Mouse (Mus musculus): Measurements from ENCODE around the gene Trim46.

The Trim46 gene

DNA sequence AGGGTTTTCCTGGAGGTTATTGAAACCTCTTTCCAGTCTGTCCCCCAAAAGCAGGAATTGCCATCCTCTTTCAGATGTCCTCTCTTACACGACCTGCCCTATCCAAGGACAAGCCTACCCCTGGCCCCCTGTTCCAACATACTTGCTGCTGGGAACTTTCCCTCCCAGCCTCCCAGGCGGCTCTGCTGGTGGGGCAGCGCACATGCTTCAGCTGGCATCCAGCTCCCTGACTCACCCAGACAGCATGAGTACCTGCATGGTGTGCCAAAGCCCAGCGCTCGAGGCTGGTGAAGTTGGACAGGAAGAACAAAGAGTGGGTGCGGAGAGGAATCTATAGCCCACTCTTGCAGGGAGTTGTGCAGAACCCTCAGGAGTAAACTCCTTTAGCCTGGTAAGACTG is 24.8 kb upstream of the Trim46 start:
- DNase-seq = peak; percentile 65 to 73

DNA sequence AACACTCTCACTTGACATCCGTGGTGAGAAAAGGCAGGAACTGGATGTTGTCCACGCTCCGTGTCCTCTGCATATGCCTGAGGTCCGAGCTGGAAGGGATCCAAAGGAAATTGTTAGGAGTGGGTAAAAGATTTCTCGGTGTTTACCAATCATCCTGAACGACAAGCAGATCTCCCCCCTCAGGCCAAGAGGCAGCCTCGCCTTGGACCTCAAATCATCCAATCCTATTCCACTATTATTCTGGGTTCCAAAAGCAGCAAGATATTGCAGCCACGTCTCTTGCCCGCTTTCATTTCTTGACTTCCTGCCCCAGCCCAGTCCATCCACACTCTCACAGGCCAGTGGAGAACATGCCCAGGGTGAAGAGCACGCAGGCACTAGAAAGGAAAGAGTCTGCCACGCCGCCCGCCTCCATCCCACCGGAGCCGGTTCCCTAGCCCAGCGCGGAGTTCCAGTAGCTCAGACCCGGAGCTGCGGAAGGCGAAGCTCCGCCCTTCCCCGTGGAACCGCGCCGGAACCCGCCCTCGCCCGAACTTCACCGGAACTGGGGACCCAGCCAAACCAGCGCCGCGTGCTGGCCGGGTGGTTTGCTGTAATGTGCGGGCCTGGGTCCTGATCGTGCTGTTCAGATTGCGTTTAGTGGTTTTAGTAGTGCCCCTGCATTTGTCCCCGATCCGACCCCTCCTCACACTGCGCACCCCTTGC is 24.1 kb upstream of the Trim46 start, which contains the start of gene Slc50a1:
Gene Slc50a1 (minus strand): TSS at position 520 of the 705 bp plus-strand sequence.
- DNase-seq = peak; percentile 87 to 89

DNA sequence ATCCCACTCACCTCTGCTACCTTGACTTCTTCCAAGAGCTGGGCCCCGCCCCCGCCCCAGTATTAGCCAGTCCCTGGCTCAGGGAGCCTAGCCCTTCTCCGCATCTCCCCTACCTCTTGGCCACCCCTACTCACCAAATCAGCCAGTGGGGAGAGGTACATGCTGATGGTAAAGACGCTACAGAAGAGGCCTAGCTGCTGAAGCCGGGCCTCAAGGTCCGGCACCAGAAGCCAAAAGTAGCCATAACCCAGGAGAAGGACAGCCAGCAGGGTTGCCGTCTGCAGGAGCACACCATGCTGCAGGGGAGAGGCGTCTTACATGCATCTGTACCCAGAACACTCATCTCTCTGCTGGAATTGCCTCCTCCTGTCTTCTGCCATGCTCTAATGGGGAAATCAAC is 22.8 kb upstream of the Trim46 start:
- DNase-seq = no peak

DNA sequence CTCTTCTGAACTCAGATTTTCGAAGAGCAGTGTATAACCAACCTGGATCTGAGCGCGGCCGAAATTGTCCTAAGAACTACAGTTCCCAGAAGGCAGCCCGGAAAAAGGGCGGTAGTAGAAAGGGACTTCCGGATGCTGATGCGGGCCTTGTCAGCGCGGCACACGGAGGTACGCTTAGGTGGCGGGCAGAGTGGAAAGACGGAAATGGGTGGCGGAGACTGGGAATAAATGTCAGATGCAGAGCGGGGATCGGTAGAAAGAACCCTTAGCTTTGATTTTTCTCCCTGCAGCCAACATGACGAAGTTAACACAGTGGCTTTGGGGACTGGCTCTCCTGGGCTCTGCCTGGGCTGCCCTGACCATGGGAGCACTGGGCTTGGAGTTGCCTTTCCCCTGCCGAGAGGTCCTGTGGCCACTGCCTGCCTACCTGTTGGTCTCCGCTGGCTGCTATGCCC is 20.4 kb upstream of the Trim46 start:
- DNase-seq = peak; percentile 85 to 86

DNA sequence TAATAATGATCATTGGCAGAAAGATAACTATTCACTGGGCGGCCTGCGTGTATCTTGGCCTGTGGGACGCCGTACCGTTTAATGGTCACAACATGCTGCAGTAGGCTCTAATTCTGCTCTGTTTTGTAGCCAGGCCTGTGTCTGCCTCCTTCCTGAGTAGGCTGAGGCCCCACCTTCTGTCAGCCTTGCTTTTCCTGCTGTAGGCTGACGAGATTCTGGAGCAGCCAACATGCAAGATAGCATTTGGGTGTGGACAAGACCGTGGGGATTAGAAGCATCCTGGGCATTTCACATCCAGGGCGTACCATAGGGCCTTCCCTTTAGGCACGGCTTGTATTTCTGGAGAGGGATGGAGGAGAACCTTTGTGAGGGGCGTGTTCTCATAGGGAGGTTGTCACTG is 16.3 kb upstream of the Trim46 start:
- peak; percentile 44 to 61 for DNase-seq

DNA sequence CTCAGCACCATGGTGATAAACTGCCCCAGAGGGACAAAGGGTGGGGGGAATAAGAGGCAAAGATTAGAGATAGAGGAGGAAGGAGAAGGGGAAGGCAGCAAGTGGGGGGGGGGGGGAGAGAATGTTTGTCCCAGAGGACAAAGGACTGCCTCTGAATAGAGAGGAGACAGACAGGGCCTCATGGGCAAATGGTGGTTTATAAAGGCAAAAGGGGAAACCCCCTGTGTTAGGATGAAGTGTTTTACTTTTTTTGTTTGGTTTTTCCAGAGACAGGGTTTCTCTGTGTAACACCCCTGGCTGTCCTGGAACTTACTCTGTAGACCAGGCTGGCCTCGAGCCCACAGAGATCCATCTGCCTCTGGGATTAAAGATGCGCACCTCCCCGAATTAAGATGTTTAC is 14.1 kb upstream of the Trim46 start:
- no peak for DNase-seq

DNA sequence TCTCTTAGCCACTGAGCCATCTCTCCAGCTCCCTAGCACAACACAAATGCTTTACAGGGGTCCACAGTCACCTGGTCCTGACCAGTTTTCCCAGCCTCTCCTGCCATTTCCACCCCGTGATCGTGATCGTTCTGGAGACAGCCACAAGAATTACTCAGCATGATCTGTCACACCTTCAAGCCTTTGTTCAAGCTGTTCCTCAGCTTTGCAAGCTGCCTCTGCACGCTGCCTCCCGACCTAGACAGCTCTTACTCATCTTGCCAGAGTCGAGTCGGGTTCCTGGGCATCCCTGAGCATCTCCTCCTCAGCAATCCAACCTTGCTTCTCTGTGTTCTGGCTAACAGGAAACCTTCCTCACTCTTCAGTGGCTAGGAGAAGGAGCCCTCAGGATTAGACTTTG is 13.0 kb upstream of the Trim46 start, which contains the start of gene Dpm3:
Gene Dpm3 (plus strand): TSS at position 283 of the 400 bp plus-strand sequence.
- no peak for DNase-seq

DNA sequence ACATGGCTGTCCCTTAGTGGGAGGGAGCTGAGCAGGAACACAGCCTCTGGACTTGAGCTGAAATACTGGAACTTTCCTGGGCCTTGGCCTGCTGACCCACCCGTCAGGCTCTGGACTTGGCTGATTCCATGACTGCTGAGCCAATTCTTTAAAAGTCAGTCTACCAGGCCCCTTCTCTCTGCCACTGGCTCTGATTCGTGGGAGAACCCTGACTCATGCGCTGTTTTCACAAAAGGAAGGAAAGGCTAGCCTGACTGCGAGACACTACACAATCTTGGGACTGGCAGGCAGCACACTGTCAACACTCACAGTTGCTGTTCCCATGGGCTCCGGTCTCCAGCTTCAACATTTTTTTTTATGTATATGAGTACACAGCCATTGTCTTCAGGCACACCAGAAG is 10.1 kb upstream of the Trim46 start:
- no peak for DNase-seq

DNA sequence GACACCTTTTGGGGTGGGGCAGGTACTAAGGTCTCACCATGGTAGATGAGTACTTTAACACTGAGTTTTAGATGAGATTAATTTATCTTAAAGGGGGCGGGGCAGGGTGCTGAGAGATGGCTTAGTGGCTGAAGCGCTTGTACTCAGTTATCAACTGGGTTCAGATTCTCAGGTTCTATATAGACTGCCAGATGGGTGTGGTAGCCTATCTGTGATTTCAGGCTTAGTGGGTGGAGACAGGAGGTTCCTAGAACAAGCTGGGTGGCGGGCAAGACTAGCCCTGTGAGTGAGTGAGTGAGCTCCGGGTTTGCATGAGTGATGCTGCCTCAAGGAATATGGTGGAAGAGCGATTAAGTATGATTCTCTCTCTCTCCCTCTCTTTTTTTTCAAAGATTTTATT is 8.9 kb upstream of the Trim46 start:
- no peak for DNase-seq

DNA sequence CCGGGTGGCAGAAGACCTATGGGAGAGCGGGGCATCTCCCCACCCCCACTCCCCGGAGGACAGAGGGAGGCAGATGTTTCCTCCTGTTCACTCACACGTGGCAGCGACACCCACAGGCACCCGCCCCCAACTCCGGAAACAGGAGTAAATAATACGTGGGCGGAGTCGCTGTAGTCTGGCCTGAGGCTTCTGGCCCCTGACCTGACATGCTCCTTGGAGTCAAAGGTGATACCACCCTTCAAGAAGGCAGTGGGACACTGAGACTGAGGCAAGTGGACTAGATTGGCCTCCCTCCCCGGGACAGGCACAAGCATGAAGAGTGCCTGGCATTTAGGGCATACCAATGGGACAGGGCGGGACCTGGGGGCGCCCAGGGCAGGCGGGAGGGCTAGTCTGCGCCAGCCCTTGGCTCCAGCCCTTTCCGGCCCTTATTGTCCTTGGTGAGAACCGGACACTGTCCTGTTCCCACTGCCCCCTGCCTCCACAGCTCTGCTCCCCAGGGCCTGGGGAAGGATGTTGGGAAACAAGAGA is 5.3 kb upstream of the Trim46 start:
- peak; percentile 84 to 89 for DNase-seq

DNA sequence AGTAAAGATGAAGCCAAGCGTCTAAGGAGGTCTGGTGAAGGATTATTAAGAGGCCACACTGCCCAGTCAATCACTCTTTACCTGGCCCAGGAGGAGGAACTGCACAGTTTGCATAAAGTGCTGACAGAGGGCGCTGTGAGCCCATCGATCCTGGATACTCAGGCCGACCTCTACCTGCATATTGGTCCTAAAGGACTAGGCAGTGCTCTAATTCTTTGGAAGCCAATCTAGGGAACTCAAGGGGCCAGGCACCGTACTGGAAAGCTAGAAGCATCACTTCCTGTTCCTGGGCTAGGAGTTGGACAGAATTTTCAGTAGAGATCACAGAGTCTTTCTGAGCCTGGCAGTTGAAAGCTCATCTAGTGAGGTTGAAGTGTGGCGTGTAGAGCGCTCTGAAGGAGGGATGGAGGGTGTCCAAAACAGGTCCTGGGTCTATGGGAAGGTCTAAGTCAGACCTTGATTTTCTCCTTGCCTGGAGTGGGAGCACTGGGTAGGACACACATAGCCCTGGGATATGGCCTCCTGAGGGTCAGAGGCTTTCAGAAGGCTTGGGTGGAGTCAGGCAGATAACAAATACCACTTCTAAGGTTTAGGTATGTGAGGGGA is 4.4 kb upstream of the Trim46 start:
- DNase-seq = peak; percentile 85 to 87

DNA sequence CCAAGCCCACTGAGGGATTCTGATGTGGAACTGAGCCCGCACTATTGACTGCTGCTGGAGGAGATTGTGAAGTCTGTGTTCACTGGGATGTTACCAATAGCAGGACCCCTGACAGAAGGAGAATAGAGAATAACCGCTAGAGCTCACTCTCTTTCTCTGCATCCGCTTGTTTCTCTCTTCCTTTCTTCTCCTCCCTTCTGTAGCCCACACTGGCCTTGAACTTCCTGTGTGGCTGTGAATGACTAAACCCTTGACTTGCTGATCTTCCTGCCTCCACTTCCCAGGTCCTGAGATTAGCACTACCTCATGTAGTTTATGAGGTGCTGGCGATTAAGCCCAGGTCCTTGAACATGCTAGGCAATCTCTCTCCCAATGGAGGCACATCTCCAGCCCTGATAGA is 1.4 kb upstream of the Trim46 start:
- no peak for DNase-seq

DNA sequence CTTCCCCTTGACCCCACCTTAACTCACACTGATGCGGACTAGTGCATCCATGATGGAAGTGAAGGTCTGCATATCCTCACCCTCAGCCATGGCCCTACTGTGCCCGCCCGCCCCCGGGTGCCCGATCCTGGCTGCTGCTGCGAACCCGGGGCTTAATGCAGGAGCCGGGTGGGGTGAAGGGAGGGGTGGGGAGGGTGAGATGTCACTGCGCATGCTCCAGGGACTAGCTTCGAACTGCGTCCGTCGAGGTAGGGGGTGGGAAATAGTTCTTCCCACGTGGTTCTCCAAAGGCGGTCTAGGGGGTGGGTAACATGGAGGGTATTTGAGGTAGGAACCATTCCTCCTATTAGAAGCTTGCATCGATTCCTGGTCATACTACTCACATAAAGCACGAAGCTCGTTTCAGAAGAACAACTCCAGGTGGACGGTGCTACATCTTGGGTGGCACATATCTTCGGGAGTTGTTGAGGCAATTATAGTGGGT is 379 bp downstream of the Trim46 start, which contains the start of gene Krtcap2:
Gene Krtcap2 (plus strand): TSS at position 279 of the 484 bp plus-strand sequence.
- peak in 1 of 2 experiments; percentile 36 for DNase-seq

DNA sequence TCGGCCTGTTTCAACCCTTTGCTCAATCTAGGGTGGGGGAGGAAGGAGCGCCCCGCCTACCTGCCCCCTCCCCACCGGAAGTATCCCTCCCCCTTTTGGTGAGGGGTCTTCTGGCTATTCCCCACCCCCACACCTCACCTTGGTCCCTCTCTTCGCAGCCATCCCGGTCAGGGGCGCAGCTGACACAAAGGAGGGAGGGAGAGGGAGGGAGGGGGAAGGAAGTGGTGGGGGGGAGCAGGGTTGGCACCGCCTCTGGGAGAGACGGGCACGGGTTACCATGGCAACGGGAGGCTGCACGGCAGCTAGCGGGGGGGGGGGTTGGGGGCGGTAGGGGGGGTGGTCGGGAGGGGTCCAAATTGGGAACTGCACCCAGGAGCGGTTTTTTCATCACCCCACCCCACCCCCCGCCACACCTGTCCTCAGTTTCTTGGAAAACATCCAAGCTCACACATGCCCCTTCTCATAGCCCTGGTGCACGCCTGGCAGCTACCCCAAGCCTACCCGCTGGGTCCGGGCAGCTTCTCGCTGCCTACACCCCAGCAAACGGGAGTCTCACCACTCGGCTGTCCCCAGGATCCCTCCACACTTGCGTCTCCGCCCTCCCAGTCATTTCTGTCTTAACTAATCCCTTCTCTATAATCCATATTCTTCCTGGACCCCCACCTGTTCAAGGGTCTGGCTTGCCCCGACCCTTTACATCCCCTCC is 974 bp downstream of the Trim46 start:
- peak in 1 of 2 experiments; percentile 20 for DNase-seq

DNA sequence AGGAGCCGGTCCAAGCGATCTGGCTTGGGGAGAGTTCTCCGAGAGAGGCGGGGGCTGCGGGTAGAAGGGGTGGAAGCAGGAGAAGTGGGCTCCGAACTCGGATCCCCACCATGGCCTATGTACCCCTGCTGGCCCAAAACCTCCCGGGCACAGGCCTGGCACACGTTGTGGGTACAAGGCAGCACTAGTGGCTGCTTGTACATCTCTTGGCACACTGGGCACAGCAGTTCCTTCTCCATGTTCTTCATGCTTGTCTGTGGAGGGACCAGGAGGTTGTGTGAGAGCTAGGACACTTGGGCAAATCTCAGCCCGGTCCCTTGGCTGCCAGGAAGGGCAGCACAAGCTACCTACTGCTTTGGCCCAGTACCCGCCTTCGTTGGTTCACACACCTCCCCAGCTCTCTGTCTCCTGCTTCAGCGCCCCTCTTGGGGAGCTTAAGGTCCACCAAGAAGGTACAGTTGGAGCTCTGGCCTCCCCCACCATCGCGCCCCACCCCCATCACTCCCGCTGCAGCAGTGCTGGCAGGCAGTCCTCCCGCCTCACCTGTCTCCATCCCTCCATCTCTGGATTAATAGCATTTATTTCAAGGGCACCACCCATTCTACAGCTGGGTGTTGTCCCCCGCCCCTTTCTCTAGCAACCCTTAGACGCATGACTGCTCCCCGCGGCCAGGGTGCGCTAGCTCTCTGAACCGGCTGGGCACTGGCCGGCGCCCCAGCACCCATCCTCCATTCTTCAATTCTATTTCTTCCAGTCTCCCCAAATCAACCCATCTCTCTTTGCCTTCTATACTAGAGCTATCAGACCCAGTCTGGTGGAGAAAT is 1.7 kb downstream of the Trim46 start:
- DNase-seq = peak in 1 of 2 experiments; percentile 45

DNA sequence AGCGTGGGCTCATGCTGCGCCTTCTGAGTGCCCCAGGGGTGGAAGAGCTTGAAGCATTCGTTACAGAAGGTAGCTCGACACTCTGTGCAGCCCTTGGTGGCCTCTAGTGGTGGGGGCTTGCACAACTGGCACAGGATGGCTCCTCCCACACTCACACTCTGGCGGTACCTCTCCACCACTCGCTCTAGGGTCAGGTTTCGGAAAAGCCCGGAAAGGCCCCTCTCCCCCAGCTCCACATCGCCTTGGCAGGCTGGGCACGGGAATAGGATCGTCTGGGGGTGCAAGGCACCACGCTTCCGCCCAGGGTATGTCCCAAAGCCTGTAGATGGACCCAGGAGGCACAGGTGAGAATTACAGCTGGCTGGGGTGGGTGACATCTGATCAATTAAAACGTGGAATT is 2.5 kb downstream of the Trim46 start:
- DNase-seq = peak; percentile 82 to 86

DNA sequence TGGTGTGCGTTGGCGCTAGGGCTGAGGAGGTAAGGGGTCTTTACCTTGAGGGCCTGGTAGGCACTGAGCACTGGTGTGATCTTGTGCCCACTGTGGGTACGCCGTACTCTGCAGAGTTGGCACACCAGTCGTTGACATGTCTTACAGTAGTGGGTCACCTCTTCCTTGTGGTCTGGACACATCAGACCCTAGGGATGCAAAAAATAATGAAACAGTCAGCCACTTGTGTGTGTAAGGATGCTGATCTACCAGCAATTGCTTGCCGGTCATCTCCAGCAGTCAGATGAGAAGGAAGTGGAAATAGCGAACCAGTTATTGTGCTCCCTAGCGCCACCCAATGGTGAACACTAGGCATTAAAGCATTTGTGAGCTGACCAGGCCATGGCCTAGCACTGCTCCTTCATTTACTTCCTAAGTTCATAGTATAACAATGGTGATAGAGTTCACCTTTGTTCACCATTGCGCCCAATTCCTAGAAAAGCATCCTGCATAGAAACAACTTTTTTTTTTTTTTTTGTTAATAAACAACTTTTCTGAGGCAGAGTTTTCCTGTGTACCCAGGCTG is 3.7 kb downstream of the Trim46 start:
- DNase-seq = peak; percentile 70 to 77

DNA sequence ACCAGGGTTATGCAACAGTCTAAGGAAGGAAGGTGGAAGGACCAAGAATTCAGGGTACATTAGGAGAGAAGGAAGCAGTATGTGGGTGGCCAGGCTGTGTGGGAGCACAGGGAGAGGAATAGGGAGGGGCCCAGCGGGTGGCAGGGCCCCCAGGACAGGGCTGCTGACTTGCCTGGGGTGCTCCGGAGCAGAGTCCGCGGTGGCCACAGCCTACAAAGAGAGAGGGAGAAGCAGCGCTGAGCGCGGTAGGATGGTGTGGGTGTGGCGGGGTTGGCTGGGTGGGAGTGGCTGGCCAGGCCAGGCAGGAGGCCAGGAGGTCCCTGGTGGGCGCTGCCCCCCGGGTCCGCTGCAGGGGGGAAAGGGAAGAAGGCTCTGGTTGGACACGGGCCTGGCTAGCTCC is 7.6 kb downstream of the Trim46 start:
- DNase-seq = peak in 1 of 2 experiments; percentile 31

DNA sequence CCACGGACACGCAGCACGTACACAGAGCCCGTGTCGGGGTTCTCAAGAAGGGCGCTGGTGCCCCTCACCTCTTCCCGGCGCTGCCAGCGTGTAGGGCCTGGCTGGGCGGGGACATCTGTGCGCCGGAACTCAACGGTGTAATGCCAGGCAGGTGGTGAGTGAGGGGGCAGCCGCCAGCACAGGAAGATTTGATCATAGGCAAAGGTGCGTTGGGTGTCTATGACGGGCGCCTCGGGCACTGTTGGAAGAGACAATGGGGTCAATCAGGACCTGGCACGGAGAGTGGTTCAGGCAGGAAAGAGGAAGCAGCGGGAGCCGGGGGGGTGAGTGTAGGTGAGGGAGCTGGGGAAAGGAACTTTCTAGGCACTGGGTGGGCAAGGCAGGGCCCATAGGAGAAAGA is 8.4 kb downstream of the Trim46 start:
- DNase-seq = peak in 1 of 2 experiments; percentile 41

DNA sequence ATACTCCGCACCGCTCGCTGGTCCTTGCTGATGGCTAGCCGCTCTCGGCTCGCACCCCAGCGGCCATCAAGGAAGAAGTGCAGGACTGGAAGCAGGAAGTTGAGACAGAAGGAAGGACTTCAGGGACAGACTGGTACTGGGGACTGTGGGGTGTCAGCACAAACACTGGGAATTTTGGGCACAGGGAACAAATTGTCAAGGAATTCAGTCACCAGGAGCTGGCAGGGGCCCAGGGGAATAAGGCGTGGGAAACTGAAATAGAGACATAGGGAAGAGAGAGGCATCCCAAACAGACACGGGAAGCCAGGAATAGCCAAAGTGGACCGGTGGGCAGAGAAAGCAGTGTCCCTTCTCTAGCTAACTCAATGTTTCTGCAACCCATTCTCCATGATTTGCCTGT is 9.6 kb downstream of the Trim46 start:
- DNase-seq = no peak

DNA sequence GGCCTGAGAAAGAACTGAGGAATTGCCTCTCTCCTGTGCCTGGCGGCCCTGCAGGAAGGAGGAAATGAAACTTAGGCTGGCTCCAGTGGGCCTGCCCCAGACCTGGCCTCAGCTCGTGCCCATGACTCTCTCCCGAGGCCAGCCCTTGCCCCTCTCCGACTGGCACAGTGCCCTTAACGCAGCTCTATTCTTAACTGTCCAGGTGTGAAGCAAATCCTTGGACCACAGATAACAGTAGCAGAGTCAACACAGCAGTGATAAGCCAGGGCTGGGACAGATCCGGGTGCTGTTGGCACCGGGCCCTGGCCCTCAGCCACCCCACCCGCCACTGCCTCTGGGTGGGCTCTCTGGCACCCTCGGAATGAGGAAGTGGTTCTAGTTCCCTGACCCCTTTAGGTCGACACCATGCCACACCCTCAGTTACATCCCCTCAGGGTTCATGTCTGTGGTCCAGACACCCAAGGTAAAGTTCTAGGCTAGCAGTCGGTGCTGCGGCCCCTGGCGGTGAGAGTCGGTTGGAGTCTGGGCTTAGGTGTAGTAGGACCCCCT is 12.5 kb downstream of the Trim46 start:
- peak; percentile 73 to 82 for DNase-seq

DNA sequence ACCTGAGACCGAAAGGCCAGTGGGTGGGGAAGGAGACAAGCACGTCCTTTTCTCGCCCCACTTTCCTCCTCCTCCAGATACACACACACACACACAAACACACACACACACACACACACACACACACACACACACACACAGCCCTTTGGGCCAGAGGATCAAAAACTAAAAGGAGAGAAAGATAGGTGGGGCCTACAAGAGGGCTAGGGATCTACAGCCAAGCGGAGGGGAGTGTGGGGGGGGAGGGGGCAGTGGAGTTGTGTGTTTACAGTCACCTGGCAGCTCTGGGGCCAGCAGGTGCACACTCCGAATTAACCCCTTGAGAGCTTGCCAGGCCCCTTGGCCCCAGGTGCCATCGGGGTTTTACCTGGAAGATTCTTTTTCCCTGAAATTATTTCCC is 13.5 kb downstream of the Trim46 start:
- DNase-seq = no peak

Data from lung, adult 18-20 months (tissue).